Mouse (Mus musculus) hindbrain, embryonic 11.5 days (tissue): ENCODE measurements around the gene Mfsd10. TPM values are rescaled to one million over a fixed set of nuclear protein-coding genes. Genes with fewer than 3 reads are reported as not detected.

Experiments
- ATAC-seq: fragments of 200-750 bp; cut with Nextera tagmentation; 2 replicates; pipeline ENCODE4 v1.8.0; 2017; ENCODE audit warnings: mild to moderate bottlenecking, moderate TSS enrichment, moderate library complexity; ENCODE audit not compliant: low FRiP score
- DNase-seq: peaks from one replicate; pipeline ENCODE4 v3.0.0-alpha.2; 2015; ENCODE audit warnings: low spot score
- H3K27ac ChIP-seq: fragments of 300-500 bp; sonication (generic); 2 replicates; pipeline ENCODE4 v1.5.1; 2014; ENCODE audit warnings: mild to moderate bottlenecking, low read depth, low read length
- H3K27me3 ChIP-seq: fragments of 300-500 bp; sonication (generic); 2 replicates; pipeline ENCODE4 v1.6.1; 2014; ENCODE audit warnings: mild to moderate bottlenecking, low read length, moderate library complexity, mixed read lengths; ENCODE audit not compliant: control insufficient read depth, insufficient read depth
- H3K36me3 ChIP-seq: fragments of 300-500 bp; sonication (generic); 2 replicates; pipeline ENCODE4 v1.6.1; 2014; ENCODE audit warnings: mild to moderate bottlenecking, low read length, moderate library complexity, mixed read lengths; ENCODE audit not compliant: control insufficient read depth, insufficient read depth
- H3K4me1 ChIP-seq: fragments of 300-500 bp; sonication (generic); replicated peaks from 2 replicates; pipeline ENCODE4 v1.6.1; 2014; ENCODE audit warnings: low read length, mixed read lengths; ENCODE audit not compliant: control insufficient read depth, insufficient read depth
- H3K4me2 ChIP-seq: fragments of 300-500 bp; sonication (generic); replicated peaks from 2 replicates; pipeline ENCODE4 v1.6.1; 2014; ENCODE audit warnings: mild to moderate bottlenecking, low read depth, low read length
- H3K4me3 ChIP-seq: fragments of 300-500 bp; sonication (generic); 2 replicates; pipeline ENCODE4 v1.5.1; 2014; ENCODE audit warnings: low read depth, low read length
- H3K9ac ChIP-seq: fragments of 300-500 bp; sonication (generic); 2 replicates; pipeline ENCODE4 v1.6.1; 2014; ENCODE audit warnings: low read depth, low read length
- H3K9me3 ChIP-seq: fragments of 300-500 bp; sonication (generic); 2 replicates; pipeline ENCODE4 v1.6.1; 2016; ENCODE audit warnings: low read length; ENCODE audit not compliant: control insufficient read depth
- WGBS: fragments of 180-500 bp; shearing (Covaris S2); extraction: QIAGEN DNeasy Blood & Tissue Kit; methylation state at CpG from one replicate; pipeline ENCODE4 v1.1.7; 2014; 5-methylcytosine and 5-hydroxymethylcytosine counted together
- polyA plus RNA-seq: library from polyadenylated mRNA; unstranded; fragments of >200 nt; fragmentation: Nextera tagmentation; extraction: Ambion mirVana; gene quantifications from 2 replicates; pipeline ENCODE4 v1.2.1, GENCODE M21; 2014

The Mfsd10 gene
- polyA plus RNA-seq, 1 experiment from 2014 or later = 75.5 TPM

- Histone ChIP-seq H3K4me1 (no peaks in the 10 kb centered on the region), H3K27me3 (no peaks in the 10 kb centered on the region), H3K36me3 (peaks cover 23% of the 10 kb centered on the region), H3K9me3 (no peaks in the 10 kb centered on the region), H3K4me2 (no peak overlapping the region), H3K27ac (no peak overlapping the region), H3K9ac (no peak overlapping the region), H3K4me3 (no peak overlapping the region)
- ATAC-seq = no peak
- no peak for DNase-seq
- 92% methylated on average over 9 of the region's 9 CpGs for WGBS
Observed at GRCm38 (mm10) chr5:34654881-34655280, 17.9 kb upstream of the Mfsd10 start.

GRCm38 (mm10) chr5:34652961-34653360, 15.9 kb upstream of the Mfsd10 start:
- no peak overlapping the region for H3K9ac ChIP-seq
- ATAC-seq = no peak
- H3K27ac ChIP-seq = no peak overlapping the region
- H3K4me1 ChIP-seq = no peaks in the 10 kb centered on the region
- H3K27me3 ChIP-seq = no peaks in the 10 kb centered on the region
- DNase-seq = no peak
- H3K4me3 ChIP-seq = no peak overlapping the region
- WGBS = 90% methylated on average over 5 of the region's 5 CpGs
- no peak overlapping the region for H3K4me2 ChIP-seq
- no peaks in the 10 kb centered on the region for H3K9me3 ChIP-seq
- H3K36me3 ChIP-seq = peaks cover 28% of the 10 kb centered on the region

- ATAC-seq = no peak
- H3K4me3 ChIP-seq = no peak overlapping the region
- no peaks in the 10 kb centered on the region for H3K4me1 ChIP-seq
- H3K9me3 ChIP-seq = no peaks in the 10 kb centered on the region
- DNase-seq = peak; percentile 83
- H3K4me2 ChIP-seq = no peak overlapping the region
- 51% methylated on average over 4 of the region's 4 CpGs for WGBS
- H3K9ac ChIP-seq = no peak overlapping the region
- H3K36me3 ChIP-seq = peaks cover 18% of the 10 kb centered on the region
- H3K27me3 ChIP-seq = no peaks in the 10 kb centered on the region
- no peak overlapping the region for H3K27ac ChIP-seq
Observed at GRCm38 (mm10) chr5:34647581-34647980, 10.6 kb upstream of the Mfsd10 start.

- H3K4me1 ChIP-seq = no peaks in the 10 kb centered on the region
- H3K4me3 ChIP-seq = no peak overlapping the region
- H3K27me3 ChIP-seq = no peaks in the 10 kb centered on the region
- H3K9ac ChIP-seq = no peak overlapping the region
- WGBS = 77% methylated on average over 5 of the region's 5 CpGs
- no peak overlapping the region for H3K27ac ChIP-seq
- DNase-seq (peak; percentile 50), ATAC-seq (no peak)
- no peak overlapping the region for H3K4me2 ChIP-seq
- peaks cover 7% of the 10 kb centered on the region for H3K36me3 ChIP-seq
- no peaks in the 10 kb centered on the region for H3K9me3 ChIP-seq
Observed at GRCm38 (mm10) chr5:34642932-34643331, 5.9 kb upstream of the Mfsd10 start.

- Histone ChIP-seq H3K36me3 (peaks cover 7% of the 10 kb centered on the region), H3K27me3 (no peaks in the 10 kb centered on the region), H3K4me1 (no peaks in the 10 kb centered on the region), H3K4me3 (no peak overlapping the region), H3K9ac (no peak overlapping the region), H3K4me2 (no peak overlapping the region), H3K27ac (no peak overlapping the region), H3K9me3 (no peaks in the 10 kb centered on the region)
- ATAC-seq = no peak
- 92% methylated on average over 3 of the region's 3 CpGs for WGBS
- DNase-seq = no peak
Observed at GRCm38 (mm10) chr5:34641991-34642390, 5.0 kb upstream of the Mfsd10 start.

- Histone ChIP-seq H3K4me1 (no peaks in the 10 kb centered on the region), H3K27me3 (no peaks in the 10 kb centered on the region), H3K9me3 (no peaks in the 10 kb centered on the region), H3K9ac (no peak overlapping the region), H3K4me3 (no peak overlapping the region), H3K36me3 (peaks cover 5% of the 10 kb centered on the region; the same call in 1 of the 2 replicates), H3K27ac (no peak overlapping the region), H3K4me2 (no peak overlapping the region)
- DNase-seq (no peak), ATAC-seq (no peak)
- 84% methylated on average over 7 of the region's 7 CpGs for whole genome bisulfite sequencing
Observed at GRCm38 (mm10) chr5:34637591-34638156, 662 bp upstream of the Mfsd10 start.

- H3K4me3 ChIP-seq = no peak overlapping the region
- H3K36me3 ChIP-seq = peaks cover 9% of the 10 kb centered on the region; the same call in 1 of the 2 replicates
- 64% methylated on average over 10 of the region's 10 CpGs for WGBS
- peak overlapping the region; percentile 94 for H3K4me2 ChIP-seq
- no peaks in the 10 kb centered on the region for H3K4me1 ChIP-seq
- no peak overlapping the region; the same call in 1 of the 2 replicates for H3K9ac ChIP-seq
- no peaks in the 10 kb centered on the region for H3K27me3 ChIP-seq
- ATAC-seq = no peak
- DNase-seq = peak; percentile 5
- H3K27ac ChIP-seq = no peak overlapping the region
- no peaks in the 10 kb centered on the region for H3K9me3 ChIP-seq
Observed at GRCm38 (mm10) chr5:34635665-34636192, 1.3 kb downstream of the Mfsd10 start.

- H3K4me3 ChIP-seq = no peak overlapping the region
- H3K27ac ChIP-seq = no peak overlapping the region
- H3K27me3 ChIP-seq = no peaks in the 10 kb centered on the region
- no peaks in the 10 kb centered on the region for H3K4me1 ChIP-seq
- ATAC-seq (no peak), DNase-seq (no peak)
- no peak overlapping the region for H3K9ac ChIP-seq
- peaks cover 7% of the 10 kb centered on the region; the same call in 1 of the 2 replicates for H3K36me3 ChIP-seq
- H3K9me3 ChIP-seq = no peaks in the 10 kb centered on the region
- no peak overlapping the region for H3K4me2 ChIP-seq
- 94% methylated on average over 13 of the region's 13 CpGs for WGBS
Observed at GRCm38 (mm10) chr5:34634746-34635400, 2.1 kb downstream of the Mfsd10 start.

- H3K36me3 ChIP-seq = peaks cover 9% of the 10 kb centered on the region; the same call in 1 of the 2 replicates
- H3K4me2 ChIP-seq = no peak overlapping the region
- H3K4me3 ChIP-seq = no peak overlapping the region
- 68% methylated on average over 4 of the region's 4 CpGs for WGBS
- H3K9ac ChIP-seq = no peak overlapping the region
- no peaks in the 10 kb centered on the region for H3K27me3 ChIP-seq
- no peaks in the 10 kb centered on the region for H3K4me1 ChIP-seq
- H3K27ac ChIP-seq = no peak overlapping the region
- ATAC-seq (no peak), DNase-seq (no peak)
- H3K9me3 ChIP-seq = no peaks in the 10 kb centered on the region
Observed at GRCm38 (mm10) chr5:34633641-34634040, 3.4 kb downstream of the Mfsd10 start.
